Mouse (Mus musculus): Measurements from ENCODE around the gene Tram2. TPM values are rescaled to one million over a fixed set of nuclear protein-coding genes. Genes with fewer than 3 reads are reported as not detected.

Gene Tram2
- total and polyA plus RNA-seq, 3 experiments: 0.54 to 2.9 TPM; not detected in 1

- no peak for TF ChIP-seq POLR2A (IDR thresholded peaks at IDR 0.05; ENCODE audit: control insufficient read depth in 1 of 2, insufficient read depth in 1 of 2, low read depth in 1 of 2, low read length in 2 of 2, poor library complexity in 1 of 2)
- no peak for TF ChIP-seq HCFC1 (IDR thresholded peaks at IDR 0.05; ENCODE audit: low read depth, low read length)
- no peak for TF ChIP-seq GABPA (IDR thresholded peaks at IDR 0.05; ENCODE audit: low read depth, low read length)
- no peak for TF ChIP-seq USF1 (IDR thresholded peaks at IDR 0.05; ENCODE audit: low read depth, low read length)
- TF ChIP-seq MXI1 (IDR thresholded peaks at IDR 0.05; ENCODE audit: low read depth, low read length): no peak
- TF ChIP-seq ZC3H11A (IDR thresholded peaks at IDR 0.05; ENCODE audit: low read depth, low read length): no peak
- no peak for TF ChIP-seq POLR2AphosphoS5 (IDR thresholded peaks at IDR 0.05; ENCODE audit: borderline replicate concordance, low read depth, low read length)
- TF ChIP-seq ZMIZ1 (IDR thresholded peaks at IDR 0.05; ENCODE audit: low read depth, low read length): no peak
- no peak for TF ChIP-seq MAFK (IDR thresholded peaks at IDR 0.05; ENCODE audit: borderline replicate concordance, low read depth, low read length)
- no peak for TF ChIP-seq RAD21 (IDR thresholded peaks at IDR 0.05; ENCODE audit: low read depth, low read length)
- no peak for TF ChIP-seq NRF1 (IDR thresholded peaks at IDR 0.05; ENCODE audit: insufficient read depth, low read depth, low read length, poor library complexity, severe bottlenecking)
- no peak for TF ChIP-seq BHLHE40 (IDR thresholded peaks at IDR 0.05; ENCODE audit: borderline replicate concordance, low read depth, low read length)
Observed at GRCm38 (mm10) chr1:21033792-21034119, 45.3 kb downstream of the Tram2 start.

GRCm38 (mm10) chr1:21033065-21033791 is 45.8 kb downstream of the Tram2 start:
- H3K9me3 ChIP-seq (replicated peaks; ENCODE audit: insufficient read depth, low read length): no peaks in the 10 kb centered on the region
- DNase-seq (ENCODE audit: low read depth, low spot score): no peak
- no peaks in the 10 kb centered on the region for H3K27me3 ChIP-seq (ENCODE audit: control insufficient read depth in 1 of 2, insufficient read depth in 2 of 2, low read length in 2 of 2)
- H3K4me1 ChIP-seq (ENCODE audit: control insufficient read depth in 1 of 2, insufficient read depth in 2 of 2, low read length in 2 of 2): no peaks in the 10 kb centered on the region
- H3K4me3 ChIP-seq (ENCODE audit: control insufficient read depth in 1 of 2, insufficient read depth in 1 of 2, low read depth in 2 of 2, low read length in 2 of 2): no peak overlapping the region
- H3K36me3 ChIP-seq (ENCODE audit: control insufficient read depth in 1 of 2, insufficient read depth in 2 of 2, low read length in 2 of 2): no peaks in the 10 kb centered on the region
- no peak overlapping the region for H3K27ac ChIP-seq (ENCODE audit: control insufficient read depth, low read depth, low read length)
- H3K79me2 ChIP-seq (ENCODE audit: control insufficient read depth, insufficient read depth, low read length, poor library complexity): no peaks in the 10 kb centered on the region
- H3K9ac ChIP-seq (ENCODE audit: control insufficient read depth, low read depth, low read length, poor library complexity, severe bottlenecking): no peak overlapping the region
- no peak for TF ChIP-seq TAL1 (IDR thresholded peaks at IDR 0.05; ENCODE audit: low read length)
- no peak for TF ChIP-seq RAD21 (IDR thresholded peaks at IDR 0.05; ENCODE audit: low read depth, low read length)
- TF ChIP-seq CTCF (IDR thresholded peaks at IDR 0.05 in 2 of 3, conservative IDR thresholded peaks at IDR 0.05 in 1 of 3; ENCODE audit: control insufficient read depth in 1 of 3, insufficient read depth in 1 of 3, low read depth in 2 of 3, low read length in 3 of 3, poor library complexity in 1 of 3, severe bottlenecking in 1 of 3): no peak
- TF ChIP-seq MAX (IDR thresholded peaks at IDR 0.05; ENCODE audit: low read length): no peak
- no peak for TF ChIP-seq MAZ (IDR thresholded peaks at IDR 0.05; ENCODE audit: low read depth, low read length)
- no peak for TF ChIP-seq MYB (IDR thresholded peaks at IDR 0.05; ENCODE audit: low read depth, low read length)
- TF ChIP-seq MXI1 (IDR thresholded peaks at IDR 0.05; ENCODE audit: low read depth, low read length): no peak
- no peak for TF ChIP-seq USF2 (IDR thresholded peaks at IDR 0.05; ENCODE audit: borderline replicate concordance in 1 of 2, insufficient read depth in 1 of 2, low read depth in 1 of 2, low read length in 2 of 2)
- no peak for TF ChIP-seq ZNF384 (IDR thresholded peaks at IDR 0.05; ENCODE audit: low read depth, low read length)
- no peak for TF ChIP-seq GATA1 (IDR thresholded peaks at IDR 0.05; ENCODE audit: low read depth, low read length)
- TF ChIP-seq HCFC1 (IDR thresholded peaks at IDR 0.05; ENCODE audit: low read depth, low read length): no peak
- TF ChIP-seq ZC3H11A (IDR thresholded peaks at IDR 0.05; ENCODE audit: low read depth, low read length): no peak
- TF ChIP-seq NRF1 (IDR thresholded peaks at IDR 0.05; ENCODE audit: insufficient read depth, low read depth, low read length, poor library complexity, severe bottlenecking): no peak
- no peak for TF ChIP-seq JUND (IDR thresholded peaks at IDR 0.05; ENCODE audit: low read depth, low read length)
- TF ChIP-seq POLR2AphosphoS5 (IDR thresholded peaks at IDR 0.05; ENCODE audit: borderline replicate concordance, low read depth, low read length): no peak
- TF ChIP-seq MAFK (IDR thresholded peaks at IDR 0.05; ENCODE audit: borderline replicate concordance, low read depth, low read length): no peak
- TF ChIP-seq RCOR1 (IDR thresholded peaks at IDR 0.05; ENCODE audit: low read depth, low read length): no peak

More at GRCm38 (mm10) chr1:21033792-21034119, 45.3 kb downstream of the Tram2 start:
- Histone ChIP-seq H3K4me1 (ENCODE audit: control insufficient read depth in 1 of 2, insufficient read depth in 2 of 2, low read length in 2 of 2) (no peaks in the 10 kb centered on the region), H3K9ac (ENCODE audit: control insufficient read depth, low read depth, low read length, poor library complexity, severe bottlenecking) (no peak overlapping the region), H3K36me3 (ENCODE audit: control insufficient read depth in 1 of 2, insufficient read depth in 2 of 2, low read length in 2 of 2) (no peaks in the 10 kb centered on the region), H3K4me3 (ENCODE audit: control insufficient read depth in 1 of 2, insufficient read depth in 1 of 2, low read depth in 2 of 2, low read length in 2 of 2) (no peak overlapping the region), H3K79me2 (ENCODE audit: control insufficient read depth, insufficient read depth, low read length, poor library complexity) (no peaks in the 10 kb centered on the region), H3K9me3 (replicated peaks; ENCODE audit: insufficient read depth, low read length) (no peaks in the 10 kb centered on the region), H3K27me3 (ENCODE audit: control insufficient read depth in 1 of 2, insufficient read depth in 2 of 2, low read length in 2 of 2) (no peaks in the 10 kb centered on the region), H3K27ac (ENCODE audit: control insufficient read depth, low read depth, low read length) (no peak overlapping the region)
- no peak for DNase-seq (ENCODE audit: low read depth, low spot score)

Data from MEL (cell line).